Mouse (Mus musculus) testis, adult 2 months (tissue): ENCODE results near the gene Mllt10.

ENCODE experiments used
- CTCF ChIP-seq: fragments of 200-500 bp; IDR thresholded peaks from 2 replicates; pipeline ENCODE4 v1.5.1; 2012; ENCODE audit warnings: low read depth, mild to moderate bottlenecking, inconsistent platforms, low read length, moderate library complexity; ENCODE audit not compliant: control insufficient read depth, insufficient read depth, insufficient replicate concordance
- POLR2A ChIP-seq: fragments of 200-500 bp; IDR thresholded peaks from 2 replicates; pipeline ENCODE4 v1.6.1; 2012; ENCODE audit warnings: low read depth, mild to moderate bottlenecking, inconsistent platforms, low read length, moderate library complexity; ENCODE audit not compliant: control insufficient read depth

DNA sequence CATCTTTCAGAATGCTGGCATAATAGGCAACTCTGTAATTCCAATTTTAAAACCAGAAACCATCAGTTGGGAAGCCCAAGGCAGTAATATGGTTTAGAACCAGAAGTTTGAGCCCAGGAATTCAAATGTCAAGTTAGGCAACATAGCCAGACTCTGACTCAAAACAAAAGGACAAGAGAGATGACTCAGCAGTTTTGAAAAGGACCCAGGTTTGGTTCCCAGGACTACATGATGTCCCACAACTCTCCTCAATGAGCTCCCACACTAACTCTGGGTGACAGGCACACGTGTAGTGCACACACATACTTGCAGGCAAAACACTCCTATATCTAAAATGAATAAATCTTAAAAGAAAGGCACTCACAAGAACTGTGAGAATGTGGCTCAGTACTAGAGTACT is 35.9 kb upstream of the Mllt10 start:
- TF ChIP-seq POLR2A (no peak), CTCF (no peak)
